Mouse (Mus musculus): ENCODE measurements around the gene Spata4. TPM values are rescaled to one million over a fixed set of nuclear protein-coding genes. Genes with fewer than 3 reads are reported as not detected.

Gene Spata4
- total RNA-seq, 2 experiments from 2014 or later: not detected

Other genes with a start within 250 kb of the Spata4 start
- gene Asb5, start 71.2 kb upstream of the Spata4 start, total RNA-seq (2021): 10 to 100 TPM in 1 of 2 experiments, 1 to 10 TPM in 1; 7.5 to 11.4 TPM
- gene Spcs3, start 70.8 kb upstream of the Spata4 start, total RNA-seq (2021): 10 to 100 TPM; 30.3 to 39.1 TPM

Measured in heart, postnatal 10 days (tissue).